Comparison of ENCODE assay signal across 8 mouse cellular contexts in the genomic region with DNA sequence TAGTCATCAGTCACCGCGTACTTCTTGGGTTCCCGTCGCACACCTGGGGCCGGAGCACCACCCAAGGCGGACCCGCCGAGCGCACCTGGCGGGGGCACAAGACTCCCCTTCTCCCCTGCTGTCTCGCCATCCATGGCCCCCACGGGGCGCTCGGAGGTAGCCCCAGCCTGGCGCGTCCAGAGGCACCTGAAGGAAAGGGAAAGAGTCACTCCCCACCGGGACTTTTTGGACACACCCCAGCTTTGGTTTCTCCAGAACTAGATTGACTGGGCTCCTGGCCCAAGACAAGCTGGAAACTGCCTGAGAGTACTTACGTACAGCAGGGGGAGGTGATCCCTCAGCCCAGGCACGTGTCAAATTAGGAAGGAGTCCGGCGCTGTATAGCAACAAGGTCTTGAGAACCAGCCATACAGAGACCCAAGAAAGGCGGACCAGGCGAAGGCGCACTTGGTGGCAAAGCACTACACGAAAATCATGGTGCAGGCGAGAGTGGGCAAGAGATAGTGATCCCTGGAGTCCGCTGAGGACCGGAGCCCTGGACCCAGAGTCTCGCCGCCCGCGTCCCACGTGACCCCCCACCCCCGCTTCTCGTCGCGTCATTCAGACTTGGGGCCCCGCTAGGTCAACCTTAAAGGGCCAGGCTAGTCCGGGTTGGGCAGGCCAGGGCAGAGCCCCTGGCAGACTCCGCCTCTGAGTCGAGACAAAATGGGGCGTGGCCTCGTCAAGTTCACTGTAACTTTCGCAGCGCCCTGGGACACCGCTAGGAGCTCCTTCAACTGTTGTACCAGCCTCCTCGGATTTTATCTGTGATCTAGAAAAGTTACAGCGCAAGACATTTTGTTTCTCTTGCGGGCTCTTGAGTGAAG. TPM values are rescaled to one million over a fixed set of nuclear protein-coding genes. Genes with fewer than 3 reads are reported as not detected.
DNase-seq lines count a peak whose midpoint lies in the region; ATAC-seq and TF ChIP-seq lines count a peak whose summit lies in the region.

A gene (minus strand): TSS at position 667 of the 866 bp plus-strand sequence.

- peak within 1 kb of the TSS; percentile 69 for H3K9ac ChIP-seq in heart, embryonic 12.5 days
- H3K9ac ChIP-seq in kidney, embryonic 16.5 days (replicated peaks; ENCODE audit: low read length), result peak within 1 kb of the TSS; percentile 64
- H3K9ac ChIP-seq in liver, postnatal 0 days (replicated peaks), result peak within 1 kb of the TSS; percentile 66
- H3K9ac ChIP-seq in neural tube, embryonic 12.5 days, result 0 out of 2 replicates have a peak within 1 kb of the TSS, but pooled peaks have one; percentile 35

- peak; percentile 77 for ATAC-seq in CD4-positive, CD25-positive, alpha-beta regulatory T cell, adult 4 months
- peak; percentile 92 for ATAC-seq in heart, embryonic 12.5 days (ENCODE audit: insufficient number of reproducible peaks, low FRiP score)
- peak; percentile 87 for ATAC-seq in kidney, embryonic 16.5 days (ENCODE audit: low FRiP score, low TSS enrichment)
- ATAC-seq in liver, postnatal 0 days, result peak; percentile 84
- ATAC-seq in neural tube, embryonic 12.5 days (ENCODE audit: low FRiP score, low read depth), result peak; percentile 61

- peaks cover 35% of the 10 kb centered on the region for H3K4me1 ChIP-seq in erythroblast, embryonic 14.5 days (ENCODE audit: control insufficient read depth)
- peaks cover 17% of the 10 kb centered on the region for H3K4me1 ChIP-seq in heart, embryonic 12.5 days (replicated peaks)
- H3K4me1 ChIP-seq in kidney, embryonic 16.5 days (ENCODE audit: insufficient read depth, low read length), result peaks cover 10% of the 10 kb centered on the region
- peaks cover 23% of the 10 kb centered on the region for H3K4me1 ChIP-seq in liver, postnatal 0 days (ENCODE audit: insufficient read depth)
- peaks cover 11% of the 10 kb centered on the region for H3K4me1 ChIP-seq in neural tube, embryonic 12.5 days

- 0 out of 2 replicates have a peak within 1 kb of the TSS, but pooled peaks have one; percentile 9 for H3K27ac ChIP-seq in heart, embryonic 12.5 days (ENCODE audit: poor library complexity, severe bottlenecking)
- H3K27ac ChIP-seq in kidney, embryonic 16.5 days (ENCODE audit: low read length), result no peak within 1 kb of the TSS
- H3K27ac ChIP-seq in liver, postnatal 0 days (ENCODE audit: low read depth), result peak within 1 kb of the TSS; percentile 67
- no peak within 1 kb of the TSS for H3K27ac ChIP-seq in neural tube, embryonic 12.5 days

- peak within 1 kb of the TSS; percentile 61 for H3K4me3 ChIP-seq in erythroblast, embryonic 14.5 days (replicated peaks)
- peak within 1 kb of the TSS; percentile 58 for H3K4me3 ChIP-seq in heart, embryonic 12.5 days
- peak within 1 kb of the TSS; percentile 45 for H3K4me3 ChIP-seq in kidney, embryonic 16.5 days (ENCODE audit: low read length)
- peak within 1 kb of the TSS; percentile 56 for H3K4me3 ChIP-seq in liver, postnatal 0 days (ENCODE audit: low read depth, low read length)
- peak within 1 kb of the TSS; percentile 43 for H3K4me3 ChIP-seq in neural tube, embryonic 12.5 days

- H3K27me3 ChIP-seq in erythroblast, embryonic 14.5 days (ENCODE audit: control insufficient read depth), result peaks cover 12% of the 10 kb centered on the region
- H3K27me3 ChIP-seq in heart, embryonic 12.5 days (replicated peaks), result 0 out of 2 replicates have a peak, but pooled peaks cover 6% of the 10 kb centered on the region
- H3K27me3 ChIP-seq in kidney, embryonic 16.5 days (ENCODE audit: insufficient read depth, low read length), result no peaks in the 10 kb centered on the region
- H3K27me3 ChIP-seq in liver, postnatal 0 days (ENCODE audit: insufficient read depth, low read length), result no peaks in the 10 kb centered on the region
- H3K27me3 ChIP-seq in neural tube, embryonic 12.5 days (replicated peaks), result peaks cover 15% of the 10 kb centered on the region

- TF ChIP-seq CTCF in liver, postnatal 0 days (IDR thresholded peaks at IDR 0.05; ENCODE audit: low read depth), result peak; percentile 50

- peak within 1 kb of the TSS; percentile 95 for H3K4me2 ChIP-seq in heart, embryonic 12.5 days
- H3K4me2 ChIP-seq in kidney, embryonic 16.5 days (replicated peaks; ENCODE audit: low read depth, low read length), result peak within 1 kb of the TSS; percentile 79
- peak within 1 kb of the TSS; percentile 83 for H3K4me2 ChIP-seq in liver, postnatal 0 days (ENCODE audit: low read depth, low read length)
- H3K4me2 ChIP-seq in neural tube, embryonic 12.5 days (replicated peaks), result peak within 1 kb of the TSS; percentile 76

- WGBS in heart, embryonic 12.5 days, result 3% methylated on average over 49 of the region's 49 CpGs
- 2% methylated on average over 49 of the region's 49 CpGs for WGBS in kidney, embryonic 16.5 days
- WGBS in liver, postnatal 0 days (ENCODE audit: insufficient replicate concordance), result 1% methylated on average over 49 of the region's 49 CpGs
- WGBS in neural tube, embryonic 12.5 days, result 2% methylated on average over 49 of the region's 49 CpGs

- no peaks in the 10 kb centered on the region for H3K9me3 ChIP-seq in erythroblast, embryonic 14.5 days (ENCODE audit: control insufficient read depth, low read length)
- H3K9me3 ChIP-seq in heart, embryonic 12.5 days (replicated peaks), result no peaks in the 10 kb centered on the region
- no peaks in the 10 kb centered on the region for H3K9me3 ChIP-seq in kidney, embryonic 16.5 days (ENCODE audit: low read length)
- H3K9me3 ChIP-seq in liver, postnatal 0 days (ENCODE audit: low read length), result no peaks in the 10 kb centered on the region
- no peaks in the 10 kb centered on the region for H3K9me3 ChIP-seq in neural tube, embryonic 12.5 days

- DNase-seq in adrenal gland, postnatal 4 days (ENCODE audit: low spot score in 2 of 2), result peak; percentile 48 to 68
- DNase-seq in liver, postnatal 0 days, result peak; percentile 92
- DNase-seq in thymus, adult 18-20 months, result peak; percentile 76 to 86

- no peak for TF ChIP-seq EP300 in liver, postnatal 0 days (IDR thresholded peaks at IDR 0.05; ENCODE audit: low read depth)

- H3K36me3 ChIP-seq in erythroblast, embryonic 14.5 days (ENCODE audit: control insufficient read depth), result no peaks in the 10 kb centered on the region
- no peaks in the 10 kb centered on the region for H3K36me3 ChIP-seq in heart, embryonic 12.5 days
- no peaks in the 10 kb centered on the region for H3K36me3 ChIP-seq in kidney, embryonic 16.5 days (ENCODE audit: insufficient read depth, low read length)
- no peaks in the 10 kb centered on the region for H3K36me3 ChIP-seq in liver, postnatal 0 days (replicated peaks; ENCODE audit: insufficient read depth, low read length)
- no peaks in the 10 kb centered on the region for H3K36me3 ChIP-seq in neural tube, embryonic 12.5 days

RNA-seq across cellular contexts. Expression of the gene that starts here (rescaled TPM):
- 10 to 100 TPM; 52.7 to 58.5 TPM for polyA plus RNA-seq in CD4-positive, CD25-positive, alpha-beta regulatory T cell, adult 4 months (2017; shearing (Covaris generic))
- total RNA-seq in adrenal gland, postnatal 4 days (2021), result 10 to 100 TPM; 24.6 to 27.3 TPM
- 0.11 TPM in 2 replicates for polyA plus RNA-seq in erythroblast, embryonic 14.5 days (2012)
- polyA plus RNA-seq in heart, embryonic 12.5 days (2016; fragmentation: Nextera tagmentation; extraction: Ambion mirVana), result 7.1 and 7.3 TPM in 2 replicates
- polyA plus RNA-seq in kidney, embryonic 16.5 days (2015; fragmentation: Nextera tagmentation; extraction: Ambion mirVana), result 9.4 and 11.3 TPM in 2 replicates
- 7.8 and 8.3 TPM in 2 replicates for polyA plus RNA-seq in liver, postnatal 0 days (2015; fragmentation: Nextera tagmentation; extraction: Ambion mirVana)
- polyA plus RNA-seq in neural tube, embryonic 12.5 days (2016; fragmentation: Nextera tagmentation; extraction: Ambion mirVana), result 3.5 and 3.7 TPM in 2 replicates

Comparison
In these comparisons a context has a peak if more than half of its experiments do, and no peak if none do; other contexts are left out.
1. H3K27ac ChIP-seq: peak in heart, embryonic 12.5 days (single experiment) and liver, postnatal 0 days (single experiment); none in kidney, embryonic 16.5 days (single experiment) and neural tube, embryonic 12.5 days (single experiment).
2. Peak in every context shown above with its lines, with median percentiles within 50 percentile points of each other: ATAC-seq, DNase-seq, H3K4me3 ChIP-seq, H3K4me2 ChIP-seq and H3K9ac ChIP-seq.